Mouse (Mus musculus): ENCODE measurements around the gene B3gnt2.

GRCm38 (mm10) chr11:22857106-22857704 is 3.6 kb downstream of the B3gnt2 start:
- TF ChIP-seq POLR2A (IDR thresholded peaks at IDR 0.05; ENCODE audit: control insufficient read depth in 1 of 2, insufficient read depth in 1 of 2, low read depth in 1 of 2, low read length in 2 of 2, poor library complexity in 1 of 2) = no peak
- no peak for TF ChIP-seq NELFE (IDR thresholded peaks at IDR 0.05; ENCODE audit: low read depth, low read length)
- no peak for TF ChIP-seq CTCF (IDR thresholded peaks at IDR 0.05 in 2 of 3, conservative IDR thresholded peaks at IDR 0.05 in 1 of 3; ENCODE audit: control insufficient read depth in 1 of 3, insufficient read depth in 1 of 3, low read depth in 2 of 3, low read length in 3 of 3, poor library complexity in 1 of 3, severe bottlenecking in 1 of 3)
- no peak for TF ChIP-seq ELF1 (IDR thresholded peaks at IDR 0.05; ENCODE audit: low read depth, low read length)
- TF ChIP-seq EP300 (IDR thresholded peaks at IDR 0.05; ENCODE audit: low read depth in 1 of 2, low read length in 2 of 2) = no peak
- TF ChIP-seq ZC3H11A (IDR thresholded peaks at IDR 0.05; ENCODE audit: low read depth, low read length) = no peak
- no peak for TF ChIP-seq MAZ (IDR thresholded peaks at IDR 0.05; ENCODE audit: low read depth, low read length)
